Mouse (Mus musculus): ENCODE measurements around the gene Zfp87.

DNA sequence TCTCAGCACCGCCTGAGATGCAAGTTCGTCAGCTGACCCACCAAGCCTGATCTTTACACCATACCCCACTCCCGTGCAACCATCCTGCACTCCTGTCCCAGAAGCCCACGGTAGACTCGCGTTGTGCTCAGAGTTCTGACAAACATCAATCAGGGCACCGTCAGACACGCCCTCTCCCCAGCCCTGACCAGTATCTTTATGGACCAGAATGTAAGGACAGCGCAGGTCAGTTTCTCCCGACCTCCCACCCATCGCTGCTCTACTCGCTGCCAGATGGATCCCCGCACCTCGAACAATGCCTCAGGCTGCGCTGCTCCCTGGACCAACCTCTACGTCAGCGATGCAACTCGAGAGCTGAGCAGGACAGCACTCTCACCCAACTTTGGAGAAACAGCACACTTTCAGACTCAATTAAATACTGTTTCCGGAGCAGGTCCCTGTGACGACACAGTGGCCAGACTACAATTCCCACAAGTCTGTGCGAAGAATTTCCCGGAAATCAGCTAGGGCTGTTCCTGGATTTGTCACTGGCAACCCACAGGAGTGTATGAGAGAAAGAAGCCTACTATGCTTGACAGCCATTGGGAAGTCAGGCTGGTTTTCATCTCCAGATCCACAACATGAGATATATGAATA lies 25.8 kb downstream of the Zfp87 start, which contains the start of gene Zfp58:
- no peak for TF ChIP-seq EP300 (IDR thresholded peaks at IDR 0.05; ENCODE audit: low read depth)
- TF ChIP-seq CTCF (IDR thresholded peaks at IDR 0.05; ENCODE audit: low read depth), result no peak

Data from liver, embryonic 14.5 days (tissue).